Mouse (Mus musculus) forelimb bud, embryonic 11.5 days (tissue): ENCODE results near the gene Uck2.

Experiments used
- DNase-seq: peaks from one replicate; pipeline ENCODE4 v3.0.0-alpha.2; 2012; ENCODE audit warnings: low read depth, low spot score

The Uck2 gene

GRCm38 (mm10) chr1:167253579-167253978, 31.5 kb downstream of the Uck2 start:
- no peak for DNase-seq

GRCm38 (mm10) chr1:167249881-167250280, 35.2 kb downstream of the Uck2 start:
- no peak for DNase-seq

GRCm38 (mm10) chr1:167249252-167249651, 35.9 kb downstream of the Uck2 start:
- no peak for DNase-seq

GRCm38 (mm10) chr1:167247886-167248285, 37.2 kb downstream of the Uck2 start:
- no peak for DNase-seq

GRCm38 (mm10) chr1:167246976-167247375, 38.1 kb downstream of the Uck2 start:
- DNase-seq, result no peak

- no peak for DNase-seq
These were observed 38.8 kb downstream of the Uck2 start for GRCm38 (mm10) chr1:167246275-167246674.

GRCm38 (mm10) chr1:167245180-167245641, 39.9 kb downstream of the Uck2 start:
- peak; percentile 30 for DNase-seq

GRCm38 (mm10) chr1:167242191-167242681, 42.9 kb downstream of the Uck2 start:
- no peak for DNase-seq

GRCm38 (mm10) chr1:167241487-167241886, 43.6 kb downstream of the Uck2 start:
- DNase-seq, result no peak

GRCm38 (mm10) chr1:167240361-167240760, 44.8 kb downstream of the Uck2 start:
- DNase-seq, result no peak

GRCm38 (mm10) chr1:167239916-167240315, 45.2 kb downstream of the Uck2 start:
- DNase-seq, result no peak

- DNase-seq, result no peak
These were observed 47.3 kb downstream of the Uck2 start for GRCm38 (mm10) chr1:167237798-167238197.

GRCm38 (mm10) chr1:167236790-167237189, 48.3 kb downstream of the Uck2 start:
- DNase-seq, result no peak

- no peak for DNase-seq
These were observed 50.8 kb downstream of the Uck2 start for GRCm38 (mm10) chr1:167234344-167234743.

- DNase-seq, result no peak
These were observed 52.2 kb downstream of the Uck2 start for GRCm38 (mm10) chr1:167232918-167233317.

GRCm38 (mm10) chr1:167231612-167232283, 53.4 kb downstream of the Uck2 start:
- DNase-seq, result no peak

GRCm38 (mm10) chr1:167230930-167231611, 54.0 kb downstream of the Uck2 start:
- DNase-seq, result no peak

- no peak for DNase-seq
These were observed 62.6 kb downstream of the Uck2 start for GRCm38 (mm10) chr1:167222382-167223010.

- peak; percentile 83 for DNase-seq
These were observed 64.6 kb downstream of the Uck2 start for GRCm38 (mm10) chr1:167220303-167221174.

GRCm38 (mm10) chr1:167215460-167215859, 69.7 kb downstream of the Uck2 start:
- DNase-seq, result no peak

- DNase-seq, result no peak
These were observed 72.4 kb downstream of the Uck2 start for GRCm38 (mm10) chr1:167212710-167213109.
